Mouse (Mus musculus) heart, adult 2 months (tissue): ENCODE measurements around the gene Pi4kb.

Experiments used
- CTCF ChIP-seq: fragments of 200-600 bp; IDR thresholded peaks from 2 replicates; pipeline ENCODE4 v1.8.1; 2022; ENCODE audit warnings: antibody characterized with exemption, mild to moderate bottlenecking, moderate library complexity
- POLR2A ChIP-seq: fragments of 200-500 bp; IDR thresholded peaks from 2 replicates; pipeline ENCODE4 v1.6.1; 2011; ENCODE audit warnings: mild to moderate bottlenecking, low read depth, low read length, control low read depth; ENCODE audit not compliant: insufficient read depth

DNA sequence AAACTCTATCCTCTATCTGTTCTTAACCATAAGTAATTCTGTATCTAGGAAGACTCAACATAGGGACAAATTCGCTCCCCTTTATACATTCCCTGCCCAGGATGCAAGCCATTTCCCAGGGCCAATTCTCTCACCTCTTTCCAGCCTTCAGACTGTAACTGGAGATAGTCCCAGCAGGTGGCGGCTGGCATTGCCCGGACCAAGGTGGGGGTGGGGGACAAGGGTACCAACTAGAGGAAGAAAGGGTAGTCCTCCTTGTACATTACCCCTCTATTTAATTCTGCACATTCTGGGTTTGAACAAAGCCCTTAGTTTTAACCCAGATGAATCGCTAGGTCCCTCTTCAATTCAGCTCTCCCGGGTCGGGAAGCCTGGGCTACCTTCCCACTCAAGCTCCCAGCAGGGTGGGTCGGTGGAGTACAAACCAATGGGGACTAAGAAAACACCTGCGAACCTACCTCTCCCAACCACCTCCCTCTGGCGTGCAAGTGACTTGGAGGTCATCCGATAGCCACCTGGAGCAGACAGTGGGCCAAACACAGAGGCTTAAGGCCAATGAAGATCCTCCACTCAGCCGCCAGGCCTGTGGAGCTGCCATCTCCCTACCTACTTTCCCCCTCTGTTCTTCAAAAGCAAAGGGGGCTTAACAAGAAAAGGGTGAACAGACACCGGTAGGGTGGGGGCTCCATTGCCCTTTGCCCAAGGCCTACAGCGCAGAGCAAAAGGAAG is 39.3 kb downstream of the Pi4kb start:
- TF ChIP-seq CTCF: peak; percentile 26; the same call in 1 of the 2 replicates
- TF ChIP-seq POLR2A: no peak
